Mouse (Mus musculus) activated CD4-positive, CD25-positive, alpha-beta regulatory T cell (primary cell): Measurements from ENCODE around the gene Tbl3. TPM values are rescaled to one million over a fixed set of nuclear protein-coding genes. Genes with fewer than 3 reads are reported as not detected.

Experiments
- polyA plus RNA-seq, 2 experiments: library from polyadenylated mRNA; unstranded; fragments of 100-300 nt; shearing (Covaris generic); gene quantifications; one replicate each; pipeline ENCODE4 v1.2.1; 2017

The Tbl3 gene
- polyA plus RNA-seq, result 10 to 100 TPM; 50.5 to 56.8 TPM

GRCm38 (mm10) chr17:24706982-24707800, at the start of gene Tbl3:
Tbl3 (minus strand) TSS chr17:24707660.

GRCm38 (mm10) chr17:24752415-24753394, 45.2 kb upstream of the Tbl3 start, which contains the start of gene Hs3st6:
Hs3st6 (plus strand) TSS chr17:24752988.

GRCm38 (mm10) chr17:24736330-24737051, 29.0 kb upstream of the Tbl3 start, which contains the start of gene Msrb1:
Msrb1 (plus strand) TSS chr17:24736642.

GRCm38 (mm10) chr17:24727618-24728017, 20.2 kb upstream of the Tbl3 start, which contains the start of gene Rpl3l:
Rpl3l (plus strand) TSS chr17:24727820.

GRCm38 (mm10) chr17:24724184-24724583, 16.7 kb upstream of the Tbl3 start, which contains the start of gene Ndufb10:
Ndufb10 (minus strand) TSS chr17:24724478.

GRCm38 (mm10) chr17:24717943-24718342, 10.5 kb upstream of the Tbl3 start, which contains the start of the genes Rnf151 and Rps2:
Rnf151 (minus strand) TSS chr17:24718063.
Rps2 (plus strand) TSS chr17:24718116.

GRCm38 (mm10) chr17:24696011-24696697, 11.3 kb downstream of the Tbl3 start, which contains the start of the genes Gfer and Noxo1:
Gfer (minus strand) TSS chr17:24696156.
Noxo1 (plus strand) TSS chr17:24696234.

GRCm38 (mm10) chr17:24689251-24690081, 18.0 kb downstream of the Tbl3 start, which contains the start of gene Syngr3:
Syngr3 (minus strand) TSS chr17:24689955.

GRCm38 (mm10) chr17:24669545-24670245, 37.8 kb downstream of the Tbl3 start, which contains the start of gene Zfp598:
Zfp598 (plus strand) TSS chr17:24669687.

GRCm38 (mm10) chr17:24658017-24658758, 49.3 kb downstream of the Tbl3 start, which contains the start of gene Npw:
Npw (minus strand) TSS chr17:24658457.

GRCm38 (mm10) chr17:24650070-24650616, 57.3 kb downstream of the Tbl3 start, which contains the start of gene Slc9a3r2:
Slc9a3r2 (minus strand) TSS chr17:24650327.

Other genes with a start within 250 kb of the Tbl3 start
- gene E4f1, start 237.3 kb downstream of the Tbl3 start, polyA plus RNA-seq, result 10 to 100 TPM; 70.0 to 73.0 TPM
- 10 to 100 TPM; 40.8 to 46.2 TPM for gene Pgp, start 237.3 kb downstream of the Tbl3 start, polyA plus RNA-seq
- gene Bricd5, start 233.8 kb downstream of the Tbl3 start, polyA plus RNA-seq, result not detected
- 10 to 100 TPM; 21.0 to 27.6 TPM for gene Mlst8, start 228.6 kb downstream of the Tbl3 start, polyA plus RNA-seq
- gene Caskin1, start 219.1 kb downstream of the Tbl3 start, polyA plus RNA-seq, result under 1 TPM; 0.12 to 0.76 TPM
- 10 to 100 TPM; 64.2 to 74.9 TPM for gene Traf7, start 179.7 kb downstream of the Tbl3 start, polyA plus RNA-seq
- 10 to 100 TPM in 1 of 2 experiments, 1 to 10 TPM in 1; 6.7 to 13.8 TPM for gene Rab26, start 173.4 kb downstream of the Tbl3 start, polyA plus RNA-seq
- gene Pkd1, start 157.8 kb downstream of the Tbl3 start, polyA plus RNA-seq, result 10 to 100 TPM; 25.4 to 40.3 TPM
- gene Tsc2, start 75.0 kb downstream of the Tbl3 start, polyA plus RNA-seq, result 10 to 100 TPM; 29.8 to 34.8 TPM
- 1 to 10 TPM; 3.1 to 6.3 TPM for gene Nthl1, start 75.0 kb downstream of the Tbl3 start, polyA plus RNA-seq
- under 1 TPM in 1 of 2 experiments, not detected in 1; 0.45 TPM for gene Slc9a3r2, start 57.3 kb downstream of the Tbl3 start, polyA plus RNA-seq
- gene Npw, start 49.2 kb downstream of the Tbl3 start, polyA plus RNA-seq, result under 1 TPM in 1 of 2 experiments, not detected in 1; 0.35 TPM
- 10 to 100 TPM; 14.7 to 16.2 TPM for gene Zfp598, start 38.0 kb downstream of the Tbl3 start, polyA plus RNA-seq
- gene Syngr3, start 17.7 kb downstream of the Tbl3 start, polyA plus RNA-seq, result 1 to 10 TPM in 1 of 2 experiments, under 1 TPM in 1; 0.92 to 1.0 TPM
- gene Gfer, start 11.5 kb downstream of the Tbl3 start, polyA plus RNA-seq, result 10 to 100 TPM; 34.1 to 41.6 TPM
- 1 to 10 TPM; 1.3 to 1.4 TPM for gene Noxo1, start 11.4 kb downstream of the Tbl3 start, polyA plus RNA-seq
- under 1 TPM; 0.18 to 0.50 TPM for gene Rnf151, start 10.4 kb upstream of the Tbl3 start, polyA plus RNA-seq
- 1,000 to 10,000 TPM in 1 of 2 experiments, 100 to 1,000 TPM in 1; 636 to 1,022 TPM for gene Rps2, start 10.5 kb upstream of the Tbl3 start, polyA plus RNA-seq
- gene Ndufb10, start 16.8 kb upstream of the Tbl3 start, polyA plus RNA-seq, result 100 to 1,000 TPM; 191 to 287 TPM
- gene Rpl3l, start 20.2 kb upstream of the Tbl3 start, polyA plus RNA-seq, result under 1 TPM; 0.16 to 0.18 TPM
- 10 to 100 TPM; 20.5 to 22.6 TPM for gene Msrb1, start 29.0 kb upstream of the Tbl3 start, polyA plus RNA-seq
- not detected for gene Hs3st6, start 45.3 kb upstream of the Tbl3 start, polyA plus RNA-seq
- gene Meiob, start 96.6 kb upstream of the Tbl3 start, polyA plus RNA-seq, result not detected
- gene Hagh, start 132.5 kb upstream of the Tbl3 start, polyA plus RNA-seq, result 10 to 100 TPM; 31.4 to 43.7 TPM
- 1 to 10 TPM; 2.1 to 2.5 TPM for gene Fahd1, start 142.7 kb upstream of the Tbl3 start, polyA plus RNA-seq
- not detected for gene Igfals, start 158.3 kb upstream of the Tbl3 start, polyA plus RNA-seq
- gene Nubp2, start 178.7 kb upstream of the Tbl3 start, polyA plus RNA-seq, result 100 to 1,000 TPM; 110 to 137 TPM
- gene Spsb3, start 179.0 kb upstream of the Tbl3 start, polyA plus RNA-seq, result 10 to 100 TPM; 55.8 to 76.0 TPM
- gene Eme2, start 187.4 kb upstream of the Tbl3 start, polyA plus RNA-seq, result 10 to 100 TPM; 35.1 to 39.1 TPM
- gene Mrps34, start 187.5 kb upstream of the Tbl3 start, polyA plus RNA-seq, result 100 to 1,000 TPM in 1 of 2 experiments, 10 to 100 TPM in 1; 86.5 to 135 TPM
- 10 to 100 TPM; 51.3 to 58.1 TPM for gene Nme3, start 188.8 kb upstream of the Tbl3 start, polyA plus RNA-seq
- 10 to 100 TPM; 30.5 to 33.8 TPM for gene Mapk8ip3, start 229.3 kb upstream of the Tbl3 start, polyA plus RNA-seq